8 mouse cellular contexts compared by ENCODE assay signal in genomic region chr11:100714534-100714915, GRCm38 (mm10). TPM values are rescaled to one million over a fixed set of nuclear protein-coding genes. Genes with fewer than 3 reads are reported as not detected.
DNase-seq lines count a peak whose midpoint lies in the region; ATAC-seq and TF ChIP-seq lines count a peak whose summit lies in the region.

No protein-coding gene starts in this region.

- no peak overlapping the region for H3K9ac ChIP-seq in lung, embryonic 16.5 days (ENCODE audit: low read length)

- peak; percentile 71 for DNase-seq in G1E (ENCODE audit: low spot score)
- DNase-seq in brain, embryonic 14.5 days (ENCODE audit: low read depth): peak; percentile 78
- DNase-seq in heart, postnatal 14 days: peak; percentile 86 to 92
- peak; percentile 70 to 79 for DNase-seq in layer of hippocampus, adult 2 months (ENCODE audit: low spot score in 2 of 2)
- peak; percentile 46 for DNase-seq in retina, postnatal 7 days (ENCODE audit: low read depth, low spot score)
- peak; percentile 60 to 78 for DNase-seq in urinary bladder, postnatal 4 days (ENCODE audit: low spot score in 2 of 2)

- peak overlapping the region; percentile 70; the same call in 1 of the 2 replicates for H3K4me3 ChIP-seq in G1E (ENCODE audit: low read depth, low read length)
- no peak overlapping the region; the same call in 1 of the 2 replicates for H3K4me3 ChIP-seq in layer of hippocampus, adult 2 months
- H3K4me3 ChIP-seq in lung, embryonic 16.5 days (ENCODE audit: low read length): peak overlapping the region; percentile 41

- H3K36me3 ChIP-seq in G1E (replicated peaks): peaks cover 81% of the 10 kb centered on the region
- H3K36me3 ChIP-seq in lung, embryonic 16.5 days (ENCODE audit: control insufficient read depth, insufficient read depth, low read length): peaks cover 15% of the 10 kb centered on the region

- no peaks in the 10 kb centered on the region for H3K9me3 ChIP-seq in G1E (replicated peaks)
- no peaks in the 10 kb centered on the region for H3K9me3 ChIP-seq in lung, embryonic 16.5 days (ENCODE audit: control insufficient read depth, low read length)

- peak overlapping the region; percentile 68 for H3K4me2 ChIP-seq in lung, embryonic 16.5 days (ENCODE audit: low read depth, low read length)

- WGBS in lung, embryonic 16.5 days: 43% methylated on average over 6 of the region's 6 CpGs

- no peak for TF ChIP-seq POLR2A in brain, embryonic 14.5 days (IDR thresholded peaks at IDR 0.05; ENCODE audit: borderline replicate concordance, extremely low read depth, insufficient read depth, insufficient read length, poor library complexity, severe bottlenecking)

- peaks cover 70% of the 10 kb centered on the region for H3K4me1 ChIP-seq in G1E (ENCODE audit: insufficient read depth, low read depth, low read length)
- H3K4me1 ChIP-seq in lung, embryonic 16.5 days (replicated peaks; ENCODE audit: control insufficient read depth, insufficient read depth, low read length): peaks cover 26% of the 10 kb centered on the region

- TF ChIP-seq CTCF in G1E (IDR thresholded peaks at IDR 0.05; ENCODE audit: low read depth, low read length): peak; percentile 75
- TF ChIP-seq CTCF in brain, embryonic 14.5 days (IDR thresholded peaks at IDR 0.05; ENCODE audit: borderline replicate concordance, extremely low read depth, insufficient read depth, insufficient read length): peak; percentile 83
- peak; percentile 95 for TF ChIP-seq CTCF in layer of hippocampus, adult 2 months (conservative IDR thresholded peaks at IDR 0.05)

- no peak for ATAC-seq in G1E (ENCODE audit: extremely low read depth, insufficient number of reproducible peaks, low FRiP score, poor library complexity, severe bottlenecking)
- peak; percentile 81 for ATAC-seq in erythroid progenitor cell, adult 5-6 weeks (replicated peaks; ENCODE audit: low FRiP score, poor library complexity, severe bottlenecking)
- ATAC-seq in lung, embryonic 16.5 days (ENCODE audit: low read depth): peak; percentile 21; the same call in 1 of the 2 replicates

- peak overlapping the region; percentile 78 for H3K27ac ChIP-seq in layer of hippocampus, adult 2 months
- H3K27ac ChIP-seq in lung, embryonic 16.5 days (ENCODE audit: low read length): peak overlapping the region; percentile 85; the same call in 1 of the 2 replicates

- no peaks in the 10 kb centered on the region for H3K27me3 ChIP-seq in G1E (ENCODE audit: insufficient read depth, low read length)
- no peaks in the 10 kb centered on the region for H3K27me3 ChIP-seq in lung, embryonic 16.5 days (ENCODE audit: control insufficient read depth, insufficient read depth, low read depth, low read length)

- intact Hi-C loops in heart, postnatal 14 days (cut with DNase I): loop anchor here (1.0 to 5.0 kb wide), 4 partner anchors 30 to 348 kb away; no protein-coding TSS in a partner anchor

RNA-seq across cellular contexts. Expression of gene Hspb9, which starts 0.9 kb away (rescaled TPM):
- 2.4 TPM in 1 of 2 replicates, not detected in the other for total RNA-seq in G1E (2014; fragmentation: Nextera tagmentation)
- total RNA-seq in G1E (2017): 0.22 and 0.35 TPM in 2 replicates
- polyA plus RNA-seq in G1E (2012): 0.55 and 0.61 TPM in 2 replicates
- not detected in 2 replicates for polyA plus RNA-seq in brain, embryonic 14.5 days (2012; rRNA removed)
- not detected in 2 replicates for total RNA-seq in erythroid progenitor cell, adult 5-6 weeks (2015; ENCODE audit: low replicate concordance)
- not detected in 2 replicates for total RNA-seq in erythroid progenitor cell, adult 5-6 weeks (2017; ENCODE audit: low replicate concordance)
- not detected for total RNA-seq in heart, postnatal 14 days (2021)
- not detected for total RNA-seq in layer of hippocampus, adult 2 months (2021)
- not detected in 2 replicates for polyA plus RNA-seq in lung, embryonic 16.5 days (2015; fragmentation: Nextera tagmentation; extraction: Ambion mirVana)

RNA-seq across cellular contexts. Expression of gene Kat2a, which starts 2.3 kb away (rescaled TPM):
- total RNA-seq in G1E (2014; fragmentation: Nextera tagmentation): 46.8 and 47.0 TPM in 2 replicates
- total RNA-seq in G1E (2017): 17.9 and 18.8 TPM in 2 replicates
- polyA plus RNA-seq in G1E (2012): 93.4 and 94.2 TPM in 2 replicates
- 60.4 and 61.8 TPM in 2 replicates for polyA plus RNA-seq in brain, embryonic 14.5 days (2012; rRNA removed)
- total RNA-seq in erythroid progenitor cell, adult 5-6 weeks (2015; ENCODE audit: low replicate concordance): 2.5 and 11.2 TPM in 2 replicates
- 1.9 and 2.6 TPM in 2 replicates for total RNA-seq in erythroid progenitor cell, adult 5-6 weeks (2017; ENCODE audit: low replicate concordance)
- total RNA-seq in heart, postnatal 14 days (2021): 10 to 100 TPM; 12.9 to 13.7 TPM
- total RNA-seq in layer of hippocampus, adult 2 months (2021): 10 to 100 TPM; 55.4 to 57.8 TPM
- 39.4 and 44.1 TPM in 2 replicates for polyA plus RNA-seq in lung, embryonic 16.5 days (2015; fragmentation: Nextera tagmentation; extraction: Ambion mirVana)

RNA-seq across cellular contexts. Expression of gene Dhx58, which starts 10.5 kb away (rescaled TPM):
- 1.4 and 2.0 TPM in 2 replicates for total RNA-seq in G1E (2014; fragmentation: Nextera tagmentation)
- 4.2 and 4.7 TPM in 2 replicates for total RNA-seq in G1E (2017)
- polyA plus RNA-seq in G1E (2012): 2.6 TPM in 2 replicates
- polyA plus RNA-seq in brain, embryonic 14.5 days (2012; rRNA removed): 2.4 and 2.6 TPM in 2 replicates
- 6.8 and 7.5 TPM in 2 replicates for total RNA-seq in erythroid progenitor cell, adult 5-6 weeks (2015; ENCODE audit: low replicate concordance)
- 17.8 and 26.2 TPM in 2 replicates for total RNA-seq in erythroid progenitor cell, adult 5-6 weeks (2017; ENCODE audit: low replicate concordance)
- total RNA-seq in heart, postnatal 14 days (2021): under 1 TPM; 0.76 to 1.00 TPM
- 1 to 10 TPM; 1.6 to 2.3 TPM for total RNA-seq in layer of hippocampus, adult 2 months (2021)
- polyA plus RNA-seq in lung, embryonic 16.5 days (2015; fragmentation: Nextera tagmentation; extraction: Ambion mirVana): 2.9 and 3.5 TPM in 2 replicates

RNA-seq across cellular contexts. Expression of gene Zfp385c, which starts 22.3 kb away (rescaled TPM):
- total RNA-seq in G1E (2014; fragmentation: Nextera tagmentation) (not detected in 2 replicates), G1E (2017) (0.11 and 0.23 TPM in 2 replicates)
- not detected in 2 replicates for polyA plus RNA-seq in G1E (2012)
- 0.40 and 0.63 TPM in 2 replicates for polyA plus RNA-seq in brain, embryonic 14.5 days (2012; rRNA removed)
- total RNA-seq in erythroid progenitor cell, adult 5-6 weeks (2015; ENCODE audit: low replicate concordance): not detected in 2 replicates
- total RNA-seq in erythroid progenitor cell, adult 5-6 weeks (2017; ENCODE audit: low replicate concordance): not detected in 2 replicates
- total RNA-seq in heart, postnatal 14 days (2021): under 1 TPM; 0.10 to 0.29 TPM
- under 1 TPM; 0.20 to 0.67 TPM for total RNA-seq in layer of hippocampus, adult 2 months (2021)
- polyA plus RNA-seq in lung, embryonic 16.5 days (2015; fragmentation: Nextera tagmentation; extraction: Ambion mirVana): 0.26 TPM in 1 of 2 replicates, not detected in the other

RNA-seq across cellular contexts. Expression of gene Rab5c, which starts 23.5 kb away (rescaled TPM):
- total RNA-seq in G1E (2014; fragmentation: Nextera tagmentation): 181 and 202 TPM in 2 replicates
- total RNA-seq in G1E (2017): 153 and 173 TPM in 2 replicates
- 362 and 429 TPM in 2 replicates for polyA plus RNA-seq in G1E (2012)
- 236 and 270 TPM in 2 replicates for polyA plus RNA-seq in brain, embryonic 14.5 days (2012; rRNA removed)
- 99.8 and 136 TPM in 2 replicates for total RNA-seq in erythroid progenitor cell, adult 5-6 weeks (2015; ENCODE audit: low replicate concordance)
- 80.2 and 110 TPM in 2 replicates for total RNA-seq in erythroid progenitor cell, adult 5-6 weeks (2017; ENCODE audit: low replicate concordance)
- total RNA-seq in heart, postnatal 14 days (2021): 10 to 100 TPM; 70.4 to 74.6 TPM
- total RNA-seq in layer of hippocampus, adult 2 months (2021): 100 to 1,000 TPM; 137 to 148 TPM
- polyA plus RNA-seq in lung, embryonic 16.5 days (2015; fragmentation: Nextera tagmentation; extraction: Ambion mirVana): 34.3 and 39.8 TPM in 2 replicates
